Mouse (Mus musculus) MEL (cell line): ENCODE data around the gene Zfp536.

Source experiments
- GATA1 ChIP-seq: IDR thresholded peaks from 2 replicates; pipeline ENCODE4 v1.6.1; 2011; ENCODE audit warnings: low read depth, low read length, improper control_type of control experiment
- RCOR1 ChIP-seq: IDR thresholded peaks from 2 replicates; pipeline ENCODE4 v1.6.1; 2012; ENCODE audit warnings: low read depth, mild to moderate bottlenecking, inconsistent platforms, low read length, improper control_type of control experiment

DNA sequence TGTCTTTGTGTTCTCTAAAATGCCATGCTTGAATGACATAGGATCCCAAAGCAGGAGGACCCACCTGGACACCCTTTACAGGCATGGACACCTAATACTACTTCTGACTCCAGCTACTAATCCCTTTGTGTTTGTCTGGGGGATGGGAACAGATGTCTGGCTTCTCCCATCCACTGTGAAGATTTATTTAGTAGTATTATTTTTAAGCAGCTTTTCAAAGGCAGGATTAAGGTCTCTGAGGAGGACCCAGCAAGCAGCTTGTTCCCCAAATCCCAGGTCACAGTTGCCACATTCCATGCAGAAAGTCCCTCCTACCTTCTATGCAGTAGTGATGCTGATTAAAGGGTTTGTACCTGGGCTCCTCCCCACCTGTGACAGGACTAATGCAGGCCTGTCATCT, 347.4 kb downstream of the Zfp536 start:
- TF ChIP-seq RCOR1 (no peak), GATA1 (no peak)
